Mouse (Mus musculus) kidney, embryonic 15.5 days (tissue): Measurements from ENCODE around the gene Nhsl2. TPM values are rescaled to one million over a fixed set of nuclear protein-coding genes. Genes with fewer than 3 reads are reported as not detected.
A peak's percentile ranks its signal among the peaks of the same experiment; 100 is the strongest.
"Not testable (repeated sequence)": the region's sequence is repeated elsewhere in the genome, so short reads cannot be mapped to it uniquely, and the experiment has no call there.

Source experiments
- ATAC-seq: fragments of 200-750 bp; cut with Nextera tagmentation; replicated peaks from 2 replicates; pipeline ENCODE4 v1.8.0; 2017; ENCODE audit warnings: moderate TSS enrichment; ENCODE audit not compliant: low FRiP score
- H3K27ac ChIP-seq: fragments of 300-500 bp; sonication (generic); 2 replicates; pipeline ENCODE4 v1.5.1; 2015; ENCODE audit warnings: mild to moderate bottlenecking, inconsistent platforms
- H3K27me3 ChIP-seq: fragments of 300-500 bp; sonication (generic); 2 replicates; pipeline ENCODE4 v1.6.1; 2015; ENCODE audit warnings: inconsistent platforms
- H3K36me3 ChIP-seq: fragments of 300-500 bp; sonication (generic); 2 replicates; pipeline ENCODE4 v1.6.1; 2015; ENCODE audit warnings: inconsistent platforms
- H3K4me1 ChIP-seq: fragments of 300-500 bp; sonication (generic); 2 replicates; pipeline ENCODE4 v1.6.1; 2015; ENCODE audit warnings: inconsistent platforms
- H3K4me2 ChIP-seq: fragments of 300-500 bp; sonication (generic); 2 replicates; pipeline ENCODE4 v1.6.1; 2015; ENCODE audit warnings: moderate library complexity, mild to moderate bottlenecking, inconsistent platforms
- H3K4me3 ChIP-seq: fragments of 300-500 bp; sonication (generic); replicated peaks from 2 replicates; pipeline ENCODE4 v1.5.1; 2015; ENCODE audit warnings: mild to moderate bottlenecking, inconsistent platforms
- H3K9ac ChIP-seq: fragments of 300-500 bp; sonication (generic); 2 replicates; pipeline ENCODE4 v1.6.1; 2015; ENCODE audit warnings: mild to moderate bottlenecking, inconsistent platforms
- H3K9me3 ChIP-seq: fragments of 300-500 bp; sonication (generic); replicated peaks from 2 replicates; pipeline ENCODE4 v1.6.1; 2016; ENCODE audit warnings: inconsistent platforms
- WGBS: fragments of 180-500 bp; shearing (Covaris S2); methylation state at CpG from one replicate; pipeline ENCODE4 v1.1.7; 2015; ENCODE audit warnings: mixed read lengths; 5-methylcytosine and 5-hydroxymethylcytosine counted together
- polyA plus RNA-seq: library from polyadenylated mRNA; unstranded; fragments of >200 nt; fragmentation: Nextera tagmentation; extraction: Ambion mirVana; gene quantifications from 2 replicates; pipeline ENCODE4 v1.2.1, GENCODE M21; 2015

Gene Nhsl2
- polyA plus RNA-seq = 12.2 and 12.9 TPM in 2 replicates

- Histone ChIP-seq H3K9ac (peak within 1 kb of the TSS; percentile 50), H3K27me3 (peaks cover 90% of the 10 kb centered on the region), H3K4me2 (peak within 1 kb of the TSS; percentile 79), H3K4me1 (peaks cover 5% of the 10 kb centered on the region; the same call in 1 of the 2 replicates), H3K27ac (0 out of 2 replicates have a peak within 1 kb of the TSS, but pooled peaks have one; percentile 27), H3K36me3 (no peaks in the 10 kb centered on the region), H3K4me3 (peak within 1 kb of the TSS; percentile 57), H3K9me3 (no peaks in the 10 kb centered on the region)
- WGBS = 16% methylated on average over 42 of the region's 58 CpGs
- peak; percentile 91 for ATAC-seq
Observed at GRCm38 (mm10) chrX:101849281-101849821, at the start of gene Nhsl2. TSS of gene Nhsl2 (plus strand) at chrX:101849385.

GRCm38 (mm10) chrX:101805512-101805911 lies 43.7 kb upstream of the Nhsl2 start:
- peaks cover 34% of the 10 kb centered on the region for H3K27me3 ChIP-seq
- H3K4me2 ChIP-seq = no peak overlapping the region
- H3K36me3 ChIP-seq = no peaks in the 10 kb centered on the region
- H3K9me3 ChIP-seq = no peaks in the 10 kb centered on the region
- no peak overlapping the region for H3K4me3 ChIP-seq
- H3K27ac ChIP-seq = no peak overlapping the region
- no peak overlapping the region for H3K9ac ChIP-seq
- no peaks in the 10 kb centered on the region for H3K4me1 ChIP-seq
- WGBS = 42% methylated on average over 2 of the region's 2 CpGs
- no peak for ATAC-seq

- H3K27ac ChIP-seq = no peak overlapping the region
- H3K9ac ChIP-seq = no peak overlapping the region
- no peaks in the 10 kb centered on the region for H3K9me3 ChIP-seq
- no peak overlapping the region for H3K4me3 ChIP-seq
- no peaks in the 10 kb centered on the region for H3K4me1 ChIP-seq
- no peaks in the 10 kb centered on the region for H3K36me3 ChIP-seq
- peaks cover 44% of the 10 kb centered on the region for H3K27me3 ChIP-seq
- 72% methylated on average over 3 of the region's 3 CpGs for WGBS
- no peak for ATAC-seq
- H3K4me2 ChIP-seq = no peak overlapping the region
Observed at GRCm38 (mm10) chrX:101811750-101812149, 37.4 kb upstream of the Nhsl2 start.

- H3K9ac ChIP-seq = no peak overlapping the region
- no peak for ATAC-seq
- no peak overlapping the region for H3K4me2 ChIP-seq
- no peak overlapping the region for H3K4me3 ChIP-seq
- H3K27ac ChIP-seq = no peak overlapping the region
- 50% methylated on average over 1 of the region's 1 CpGs for WGBS
- H3K9me3 ChIP-seq = no peaks in the 10 kb centered on the region
- H3K27me3 ChIP-seq = peaks cover 41% of the 10 kb centered on the region
- no peaks in the 10 kb centered on the region for H3K36me3 ChIP-seq
- no peaks in the 10 kb centered on the region for H3K4me1 ChIP-seq
Observed at GRCm38 (mm10) chrX:101819163-101819562, 30.0 kb upstream of the Nhsl2 start.

GRCm38 (mm10) chrX:101819980-101820379 lies 29.2 kb upstream of the Nhsl2 start:
- H3K9me3 ChIP-seq, H3K9ac ChIP-seq, H3K4me1 ChIP-seq, H3K27ac ChIP-seq, H3K4me2 ChIP-seq, H3K36me3 ChIP-seq, ATAC-seq, H3K4me3 ChIP-seq: not testable (repeated sequence)
- peaks cover 36% of the 10 kb centered on the region for H3K27me3 ChIP-seq

GRCm38 (mm10) chrX:101847191-101847795 lies 1.9 kb upstream of the Nhsl2 start:
- no peak for ATAC-seq
- Histone ChIP-seq H3K36me3 (no peaks in the 10 kb centered on the region), H3K27ac (no peak overlapping the region), H3K9me3 (no peaks in the 10 kb centered on the region), H3K4me2 (no peak overlapping the region), H3K4me1 (peaks cover 5% of the 10 kb centered on the region; the same call in 1 of the 2 replicates), H3K4me3 (no peak overlapping the region), H3K9ac (no peak overlapping the region), H3K27me3 (peaks cover 83% of the 10 kb centered on the region)
- 52% methylated on average over 5 of the region's 5 CpGs for WGBS

- Histone ChIP-seq H3K4me1 (peaks cover 5% of the 10 kb centered on the region; the same call in 1 of the 2 replicates), H3K9ac (peak overlapping the region; percentile 50), H3K4me2 (peak overlapping the region; percentile 79), H3K9me3 (no peaks in the 10 kb centered on the region), H3K4me3 (peak overlapping the region; percentile 57), H3K27me3 (peaks cover 91% of the 10 kb centered on the region), H3K36me3 (no peaks in the 10 kb centered on the region), H3K27ac (no peak overlapping the region)
- 31% methylated on average over 47 of the region's 59 CpGs for WGBS
- ATAC-seq = peak; percentile 64
Observed at GRCm38 (mm10) chrX:101849901-101850551, 841 bp downstream of the Nhsl2 start.

GRCm38 (mm10) chrX:101851566-101852354 lies 2.6 kb downstream of the Nhsl2 start:
- peaks cover 5% of the 10 kb centered on the region; the same call in 1 of the 2 replicates for H3K4me1 ChIP-seq
- no peak overlapping the region for H3K9ac ChIP-seq
- no peak overlapping the region for H3K4me3 ChIP-seq
- H3K4me2 ChIP-seq = peak overlapping the region; percentile 79; the same call in 1 of the 2 replicates
- H3K36me3 ChIP-seq = no peaks in the 10 kb centered on the region
- H3K27ac ChIP-seq = no peak overlapping the region
- H3K9me3 ChIP-seq = no peaks in the 10 kb centered on the region
- no peak for ATAC-seq
- WGBS = 47% methylated on average over 7 of the region's 7 CpGs
- H3K27me3 ChIP-seq = peaks cover 81% of the 10 kb centered on the region

GRCm38 (mm10) chrX:101863666-101864378 lies 14.6 kb downstream of the Nhsl2 start:
- no peaks in the 10 kb centered on the region for H3K9me3 ChIP-seq
- no peaks in the 10 kb centered on the region for H3K36me3 ChIP-seq
- no peak overlapping the region for H3K9ac ChIP-seq
- no peak for ATAC-seq
- H3K4me2 ChIP-seq = no peak overlapping the region
- H3K4me3 ChIP-seq = no peak overlapping the region
- no peak overlapping the region for H3K27ac ChIP-seq
- H3K4me1 ChIP-seq = no peaks in the 10 kb centered on the region
- H3K27me3 ChIP-seq = peaks cover 66% of the 10 kb centered on the region
- WGBS = 65% methylated on average over 4 of the region's 4 CpGs

- Histone ChIP-seq H3K9ac (no peak overlapping the region), H3K4me3 (no peak overlapping the region), H3K9me3 (no peaks in the 10 kb centered on the region), H3K4me2 (no peak overlapping the region), H3K27me3 (peaks cover 59% of the 10 kb centered on the region), H3K27ac (no peak overlapping the region), H3K36me3 (no peaks in the 10 kb centered on the region), H3K4me1 (no peaks in the 10 kb centered on the region)
- ATAC-seq = no peak
- 62% methylated on average over 5 of the region's 5 CpGs for WGBS
Observed at GRCm38 (mm10) chrX:101864788-101865187, 15.6 kb downstream of the Nhsl2 start.

GRCm38 (mm10) chrX:101874147-101874546 lies 25.0 kb downstream of the Nhsl2 start:
- Histone ChIP-seq H3K4me2 (no peak overlapping the region), H3K9ac (no peak overlapping the region), H3K27ac (peak overlapping the region; percentile 62), H3K4me3 (no peak overlapping the region), H3K9me3 (no peaks in the 10 kb centered on the region), H3K4me1 (peaks cover 16% of the 10 kb centered on the region), H3K36me3 (no peaks in the 10 kb centered on the region), H3K27me3 (peaks cover 50% of the 10 kb centered on the region)
- ATAC-seq = no peak
- WGBS = 39% methylated on average over 3 of the region's 3 CpGs
